Mouse (Mus musculus): Measurements from ENCODE around the gene Mycl. TPM values are rescaled to one million over a fixed set of nuclear protein-coding genes. Genes with fewer than 3 reads are reported as not detected.
"Not testable (repeated sequence)": the region's sequence is repeated elsewhere in the genome, so short reads cannot be mapped to it uniquely, and the experiment has no call there.

The Mycl gene
- polyA plus RNA-seq, 1 experiment from 2014 or later = 1.4 TPM

- Histone ChIP-seq H3K9ac (no peak overlapping the region), H3K4me2 (peak overlapping the region; percentile 1; the same call in 1 of the 2 replicates), H3K27ac (replicated peaks) (no peak overlapping the region), H3K27me3 (replicated peaks) (peaks cover 78% of the 10 kb centered on the region), H3K36me3 (no peaks in the 10 kb centered on the region), H3K4me1 (peaks cover 9% of the 10 kb centered on the region), H3K4me3 (no peak overlapping the region), H3K9me3 (no peaks in the 10 kb centered on the region)
- no peak for ATAC-seq (ENCODE audit: extremely low read depth, insufficient number of reproducible peaks, low FRiP score, low TSS enrichment)
- WGBS = 27% methylated on average over 4 of the region's 4 CpGs
Observed at GRCm38 (mm10) chr4:122999263-122999691, 3.8 kb downstream of the Mycl start.

DNA sequence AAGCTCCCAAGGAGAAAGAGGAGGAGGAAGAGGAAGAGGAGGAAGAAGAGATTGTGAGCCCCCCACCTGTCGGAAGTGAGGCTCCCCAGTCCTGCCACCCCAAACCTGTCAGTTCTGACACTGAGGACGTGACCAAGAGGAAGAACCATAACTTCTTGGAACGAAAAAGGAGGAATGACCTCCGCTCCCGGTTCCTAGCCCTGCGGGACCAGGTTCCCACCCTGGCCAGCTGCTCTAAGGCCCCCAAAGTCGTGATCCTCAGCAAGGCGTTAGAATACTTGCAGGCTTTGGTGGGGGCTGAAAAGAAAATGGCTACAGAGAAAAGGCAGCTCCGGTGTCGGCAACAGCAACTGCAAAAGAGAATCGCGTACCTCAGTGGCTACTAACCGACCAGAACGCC is 4.7 kb downstream of the Mycl start:
- Histone ChIP-seq H3K4me2 (no peak overlapping the region), H3K27ac (replicated peaks) (no peak overlapping the region), H3K4me1 (peaks cover 14% of the 10 kb centered on the region), H3K9ac (no peak overlapping the region), H3K4me3 (no peak overlapping the region), H3K9me3 (no peaks in the 10 kb centered on the region), H3K36me3 (no peaks in the 10 kb centered on the region), H3K27me3 (replicated peaks) (peaks cover 69% of the 10 kb centered on the region)
- ATAC-seq (ENCODE audit: extremely low read depth, insufficient number of reproducible peaks, low FRiP score, low TSS enrichment) = no peak
- 70% methylated on average over 14 of the region's 14 CpGs for WGBS

DNA sequence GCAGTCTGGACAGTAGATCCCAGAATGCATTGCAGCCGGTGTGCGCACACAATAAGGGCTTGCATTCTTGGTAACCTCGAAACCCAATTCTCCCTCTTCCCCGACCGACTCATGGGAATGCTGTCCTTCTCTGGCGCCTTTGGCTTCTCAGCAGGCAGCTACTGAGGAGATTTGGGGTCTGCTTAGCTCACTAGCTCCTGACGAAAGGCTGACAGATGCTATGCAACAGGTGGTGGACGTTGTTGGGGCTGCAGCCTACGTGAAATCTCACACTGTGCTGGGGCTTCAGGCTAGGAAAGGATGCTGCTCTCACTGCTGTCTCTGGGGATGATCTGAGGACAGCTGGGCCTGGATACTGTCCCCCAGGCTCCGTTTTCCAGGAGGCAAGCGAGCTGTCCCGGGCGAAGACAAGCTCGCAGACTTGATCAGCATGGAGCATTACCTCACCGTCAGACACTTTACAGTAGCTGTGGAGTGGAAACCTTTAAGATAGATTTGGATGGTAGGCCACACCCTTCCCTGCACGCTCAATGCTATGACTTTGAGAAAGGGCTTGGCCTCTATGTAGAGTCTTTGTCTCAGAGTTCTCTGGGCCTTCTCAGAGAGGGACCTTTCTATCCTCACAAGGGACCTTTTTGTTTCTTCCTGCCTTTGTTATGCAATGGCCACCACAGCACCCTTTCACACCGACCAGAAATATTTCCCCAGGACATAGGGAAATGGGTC is 5.3 kb downstream of the Mycl start:
- Histone ChIP-seq H3K27me3 (replicated peaks) (peaks cover 66% of the 10 kb centered on the region), H3K27ac (replicated peaks) (no peak overlapping the region), H3K4me1 (peaks cover 21% of the 10 kb centered on the region), H3K9ac (no peak overlapping the region), H3K4me3 (no peak overlapping the region), H3K4me2 (no peak overlapping the region), H3K36me3 (no peaks in the 10 kb centered on the region), H3K9me3 (no peaks in the 10 kb centered on the region)
- WGBS = 48% methylated on average over 17 of the region's 17 CpGs
- no peak for ATAC-seq (ENCODE audit: extremely low read depth, insufficient number of reproducible peaks, low FRiP score, low TSS enrichment)

DNA sequence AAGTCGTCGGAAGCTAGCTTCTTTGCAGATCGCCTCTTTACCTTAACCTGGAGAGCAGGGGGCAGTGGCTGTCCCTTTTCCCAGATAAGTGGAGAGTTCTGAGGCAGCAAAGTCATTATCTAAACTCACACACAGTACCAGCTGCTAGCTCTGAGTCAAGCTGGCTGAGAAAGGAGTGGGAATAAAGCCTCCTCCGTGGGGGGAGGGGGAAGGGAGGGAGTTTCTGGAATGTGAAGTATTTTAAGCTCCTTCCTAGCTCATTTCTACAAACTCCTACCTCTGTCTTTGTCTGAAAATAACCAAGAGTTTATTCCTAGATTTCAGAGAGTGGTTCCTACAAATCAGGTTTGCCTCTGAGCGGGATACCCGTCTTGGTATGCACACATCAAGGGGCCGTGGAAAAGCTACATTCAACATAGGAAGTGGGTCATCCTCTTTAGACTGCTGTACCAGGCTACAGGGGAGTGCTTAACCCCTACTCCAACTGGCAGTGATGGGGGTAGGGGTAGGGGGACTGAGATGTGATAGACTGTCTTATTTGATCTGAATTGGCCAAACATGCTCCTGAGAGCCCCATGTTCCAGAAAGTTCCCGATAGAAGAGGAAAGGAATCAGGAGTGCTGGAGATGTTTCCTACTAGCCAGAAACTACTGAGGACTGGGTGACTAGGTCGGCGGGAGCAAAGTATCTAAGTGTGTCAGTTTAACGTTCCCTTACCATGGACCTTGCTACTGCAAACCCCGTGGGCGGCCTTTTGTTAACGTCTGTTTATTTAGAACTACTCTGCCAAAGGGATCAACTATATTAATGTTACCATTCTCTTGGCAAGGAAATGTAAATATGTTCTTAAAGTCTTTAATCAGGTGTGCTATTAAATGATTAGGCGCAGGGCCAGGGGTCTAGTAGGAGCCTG is 9.9 kb downstream of the Mycl start:
- Histone ChIP-seq H3K9me3 (no peaks in the 10 kb centered on the region), H3K4me1 (peaks cover 13% of the 10 kb centered on the region), H3K36me3 (no peaks in the 10 kb centered on the region), H3K4me3 (no peak overlapping the region), H3K27me3 (replicated peaks) (peaks cover 20% of the 10 kb centered on the region), H3K4me2 (peak overlapping the region; percentile 20), H3K9ac (no peak overlapping the region), H3K27ac (replicated peaks) (no peak overlapping the region)
- 26% methylated on average over 15 of the region's 15 CpGs for WGBS
- no peak for ATAC-seq (ENCODE audit: extremely low read depth, insufficient number of reproducible peaks, low FRiP score, low TSS enrichment)

- not testable (repeated sequence) for H3K36me3 ChIP-seq; H3K4me3 ChIP-seq; H3K4me2 ChIP-seq; H3K27me3 ChIP-seq (replicated peaks); H3K27ac ChIP-seq (replicated peaks); H3K9ac ChIP-seq; H3K9me3 ChIP-seq; ATAC-seq (ENCODE audit: extremely low read depth, insufficient number of reproducible peaks, low FRiP score, low TSS enrichment)
- H3K4me1 ChIP-seq = peaks cover 11% of the 10 kb centered on the region
- 87% methylated on average over 4 of the region's 4 CpGs for WGBS
Observed at GRCm38 (mm10) chr4:123012501-123012900, 17.0 kb downstream of the Mycl start.

DNA sequence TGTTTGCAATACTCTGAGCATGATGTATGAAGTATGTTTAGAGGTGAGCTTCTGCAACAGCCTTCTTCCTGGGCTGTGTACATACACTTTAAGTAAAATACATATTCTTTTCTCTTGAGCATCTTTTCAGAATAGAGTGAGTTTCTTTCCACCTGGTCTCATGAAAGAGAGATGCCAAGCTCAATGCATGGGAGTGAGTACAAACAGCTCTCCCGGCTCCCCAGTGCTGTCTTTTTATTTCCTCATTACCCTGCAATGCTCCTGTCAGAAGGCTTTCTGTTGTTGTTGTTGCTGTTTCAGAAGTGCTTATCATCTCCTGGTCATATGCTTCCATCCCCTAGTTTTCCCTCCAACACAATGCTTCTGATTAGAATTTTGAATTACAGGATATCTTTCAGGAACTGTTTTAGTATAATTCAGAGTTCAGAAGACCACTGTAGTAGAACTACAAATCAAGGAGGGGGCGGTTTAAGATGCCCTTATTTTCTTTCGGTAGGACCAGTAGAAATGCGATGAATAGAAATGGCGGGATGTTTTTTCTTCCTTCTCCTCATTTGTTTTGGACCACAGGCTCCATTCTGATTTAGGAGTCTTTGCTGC is 18.0 kb downstream of the Mycl start:
- no peaks in the 10 kb centered on the region for H3K36me3 ChIP-seq
- no peak for ATAC-seq (ENCODE audit: extremely low read depth, insufficient number of reproducible peaks, low FRiP score, low TSS enrichment)
- H3K27ac ChIP-seq (replicated peaks) = no peak overlapping the region
- no peaks in the 10 kb centered on the region for H3K27me3 ChIP-seq (replicated peaks)
- H3K9me3 ChIP-seq = no peaks in the 10 kb centered on the region
- no peak overlapping the region for H3K4me2 ChIP-seq
- 68% methylated on average over 5 of the region's 5 CpGs for WGBS
- H3K4me1 ChIP-seq = peaks cover 20% of the 10 kb centered on the region
- H3K9ac ChIP-seq = no peak overlapping the region
- no peak overlapping the region for H3K4me3 ChIP-seq

- Histone ChIP-seq H3K27ac (replicated peaks) (no peak overlapping the region), H3K9ac (no peak overlapping the region), H3K27me3 (replicated peaks) (no peaks in the 10 kb centered on the region), H3K9me3 (no peaks in the 10 kb centered on the region), H3K4me1 (peaks cover 25% of the 10 kb centered on the region), H3K36me3 (no peaks in the 10 kb centered on the region), H3K4me2 (no peak overlapping the region), H3K4me3 (no peak overlapping the region)
- 58% methylated on average over 3 of the region's 3 CpGs for WGBS
- no peak for ATAC-seq (ENCODE audit: extremely low read depth, insufficient number of reproducible peaks, low FRiP score, low TSS enrichment)
Observed at GRCm38 (mm10) chr4:123013949-123014406, 18.5 kb downstream of the Mycl start.

GRCm38 (mm10) chr4:123014501-123015282 is 19.2 kb downstream of the Mycl start:
- Histone ChIP-seq H3K27me3 (replicated peaks) (no peaks in the 10 kb centered on the region), H3K4me2 (no peak overlapping the region), H3K36me3 (peaks cover 2% of the 10 kb centered on the region; the same call in 1 of the 2 replicates), H3K4me3 (no peak overlapping the region), H3K27ac (replicated peaks) (no peak overlapping the region), H3K9me3 (no peaks in the 10 kb centered on the region), H3K4me1 (peaks cover 28% of the 10 kb centered on the region), H3K9ac (no peak overlapping the region)
- ATAC-seq (ENCODE audit: extremely low read depth, insufficient number of reproducible peaks, low FRiP score, low TSS enrichment) = no peak
- 36% methylated on average over 7 of the region's 7 CpGs for WGBS

- Histone ChIP-seq H3K9me3 (no peaks in the 10 kb centered on the region), H3K4me1 (peaks cover 28% of the 10 kb centered on the region), H3K27me3 (replicated peaks) (no peaks in the 10 kb centered on the region), H3K4me3 (peak within 1 kb of the TSS; percentile 90), H3K36me3 (peaks cover 17% of the 10 kb centered on the region; the same call in 1 of the 2 replicates), H3K9ac (peak within 1 kb of the TSS; percentile 93), H3K4me2 (peak within 1 kb of the TSS; percentile 89), H3K27ac (replicated peaks) (peak within 1 kb of the TSS; percentile 87)
- ATAC-seq (ENCODE audit: extremely low read depth, insufficient number of reproducible peaks, low FRiP score, low TSS enrichment) = peak; percentile 82
- under 1% methylated on average over 34 of the region's 34 CpGs for WGBS
Observed at GRCm38 (mm10) chr4:123016451-123016957, 21.1 kb downstream of the Mycl start, which contains the start of gene Trit1. TSS of gene Trit1 (plus strand) at chr4:123016597.

DNA sequence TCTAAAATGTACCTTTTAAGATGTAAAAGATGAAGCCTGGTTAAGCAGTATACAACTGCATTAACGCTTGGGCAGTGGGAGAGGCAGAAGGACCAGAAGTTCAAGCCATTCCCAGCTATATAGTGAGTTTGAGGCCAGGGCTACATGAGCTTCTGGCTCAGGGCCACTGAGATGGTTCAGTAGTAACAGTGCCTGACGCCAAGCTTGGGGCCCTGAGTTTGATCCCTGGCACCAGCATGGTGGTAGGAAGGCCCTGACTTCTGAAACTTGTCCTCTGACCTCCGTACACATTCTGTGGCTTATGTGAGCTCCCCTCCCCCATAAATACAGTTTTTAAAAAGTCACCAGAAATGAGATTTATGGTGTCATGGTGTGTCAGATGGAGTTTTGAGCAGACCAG is 26.1 kb downstream of the Mycl start:
- Histone ChIP-seq H3K4me3 (no peak overlapping the region), H3K9me3 (no peaks in the 10 kb centered on the region), H3K9ac (no peak overlapping the region), H3K4me1 (peaks cover 37% of the 10 kb centered on the region), H3K27me3 (replicated peaks) (no peaks in the 10 kb centered on the region), H3K36me3 (peaks cover 34% of the 10 kb centered on the region), H3K27ac (replicated peaks) (no peak overlapping the region), H3K4me2 (no peak overlapping the region)
- WGBS = 89% methylated on average over 3 of the region's 3 CpGs
- no peak for ATAC-seq (ENCODE audit: extremely low read depth, insufficient number of reproducible peaks, low FRiP score, low TSS enrichment)
